In genomic region chr7:30444971-30445751, GRCm38 (mm10) we compare ENCODE assay signal across 8 mouse cellular contexts. TPM values are rescaled to one million over a fixed set of nuclear protein-coding genes. Genes with fewer than 3 reads are reported as not detected.
A peak's percentile ranks its signal among the peaks of the same experiment; 100 is the strongest.
DNase-seq lines count a peak whose midpoint lies in the region; ATAC-seq and TF ChIP-seq lines count a peak whose summit lies in the region.

Gene Aplp1 (minus strand): TSS chr7:30445535.

- no peak for TF ChIP-seq POLR2A in liver, adult 2 months (IDR thresholded peaks at IDR 0.05; ENCODE audit: extremely low read depth, insufficient read depth, low read length)

- peak within 1 kb of the TSS; percentile 10; the same call in 1 of the 2 replicates for H3K27ac ChIP-seq in heart, embryonic 13.5 days (replicated peaks)
- H3K27ac ChIP-seq in kidney, embryonic 16.5 days (ENCODE audit: low read length), result no peak within 1 kb of the TSS
- H3K27ac ChIP-seq in liver, adult 2 months (replicated peaks; ENCODE audit: insufficient read depth, low read depth, low read length), result no peak within 1 kb of the TSS
- H3K27ac ChIP-seq in midbrain, postnatal 0 days (ENCODE audit: low read depth, low read length), result peak within 1 kb of the TSS; percentile 96

- DNase-seq in urinary bladder, postnatal 14 days (ENCODE audit: low spot score), result peak; percentile 41
- DNase-seq in urinary bladder, postnatal 4 days (ENCODE audit: low spot score in 2 of 2), result no peak
- peak; percentile 66 for DNase-seq in embryo, embryonic 10 days (ENCODE audit: low spot score)
- no peak for DNase-seq in liver, adult 2 months (ENCODE audit: extremely low read depth, low read depth, low spot score)
- peak; percentile 75 for DNase-seq in midbrain, postnatal 0 days (ENCODE audit: low spot score)
- peak; percentile 73 for DNase-seq in thymus, postnatal 4 days

- no peak for TF ChIP-seq CTCF in liver, adult 2 months (IDR thresholded peaks at IDR 0.05; ENCODE audit: low read depth, low read length)
- TF ChIP-seq CTCF in midbrain, postnatal 0 days (IDR thresholded peaks at IDR 0.05), result no peak

- no peaks in the 10 kb centered on the region for H3K9me3 ChIP-seq in heart, embryonic 13.5 days
- H3K9me3 ChIP-seq in kidney, embryonic 16.5 days (ENCODE audit: low read length), result no peaks in the 10 kb centered on the region; the same call in 1 of the 2 replicates
- no peaks in the 10 kb centered on the region for H3K9me3 ChIP-seq in midbrain, postnatal 0 days (ENCODE audit: low read length)

- H3K4me1 ChIP-seq in heart, embryonic 13.5 days, result peaks cover 17% of the 10 kb centered on the region
- peaks cover 22% of the 10 kb centered on the region for H3K4me1 ChIP-seq in kidney, embryonic 16.5 days (ENCODE audit: insufficient read depth, low read length)
- no peaks in the 10 kb centered on the region for H3K4me1 ChIP-seq in liver, adult 2 months (ENCODE audit: control insufficient read depth, insufficient read depth, low read length)
- peaks cover 3% of the 10 kb centered on the region; the same call in 1 of the 2 replicates for H3K4me1 ChIP-seq in midbrain, postnatal 0 days (ENCODE audit: insufficient read depth, low read length)

- no peaks in the 10 kb centered on the region for H3K36me3 ChIP-seq in heart, embryonic 13.5 days
- H3K36me3 ChIP-seq in kidney, embryonic 16.5 days (ENCODE audit: insufficient read depth, low read length), result no peaks in the 10 kb centered on the region
- no peaks in the 10 kb centered on the region for H3K36me3 ChIP-seq in liver, adult 2 months (ENCODE audit: control insufficient read depth, insufficient read depth, low read length)
- H3K36me3 ChIP-seq in midbrain, postnatal 0 days (ENCODE audit: insufficient read depth, low read length), result peaks cover 16% of the 10 kb centered on the region

- peak; percentile 41; the same call in 1 of the 2 replicates for ATAC-seq in heart, embryonic 13.5 days (ENCODE audit: extremely low read depth, insufficient number of reproducible peaks, low FRiP score, low TSS enrichment)
- peak; percentile 77 for ATAC-seq in kidney, embryonic 16.5 days (ENCODE audit: low FRiP score, low TSS enrichment)
- peak; percentile 77 for ATAC-seq in midbrain, postnatal 0 days (ENCODE audit: low FRiP score)

- H3K9ac ChIP-seq in heart, embryonic 13.5 days, result peak within 1 kb of the TSS; percentile 80
- peak within 1 kb of the TSS; percentile 65 for H3K9ac ChIP-seq in kidney, embryonic 16.5 days (replicated peaks; ENCODE audit: low read length)
- peak within 1 kb of the TSS; percentile 53 for H3K9ac ChIP-seq in liver, adult 2 months (ENCODE audit: low read depth, low read length)
- H3K9ac ChIP-seq in midbrain, postnatal 0 days (replicated peaks; ENCODE audit: low read length, poor library complexity, severe bottlenecking), result peak within 1 kb of the TSS; percentile 96

- no peaks in the 10 kb centered on the region for H3K79me2 ChIP-seq in liver, adult 2 months (ENCODE audit: control insufficient read depth, insufficient read depth, low read length)

- peaks cover 69% of the 10 kb centered on the region for H3K27me3 ChIP-seq in heart, embryonic 13.5 days (replicated peaks)
- peaks cover 9% of the 10 kb centered on the region; the same call in 1 of the 2 replicates for H3K27me3 ChIP-seq in kidney, embryonic 16.5 days (ENCODE audit: insufficient read depth, low read length)
- H3K27me3 ChIP-seq in liver, adult 2 months (ENCODE audit: control insufficient read depth, insufficient read depth, low read length), result peaks cover 11% of the 10 kb centered on the region
- H3K27me3 ChIP-seq in midbrain, postnatal 0 days (ENCODE audit: insufficient read depth, low read length), result no peaks in the 10 kb centered on the region

- peak within 1 kb of the TSS; percentile 66 for H3K4me3 ChIP-seq in heart, embryonic 13.5 days
- H3K4me3 ChIP-seq in kidney, embryonic 16.5 days (ENCODE audit: low read length), result peak within 1 kb of the TSS; percentile 66
- peak within 1 kb of the TSS; percentile 56; the same call in 1 of the 2 replicates for H3K4me3 ChIP-seq in liver, adult 2 months (ENCODE audit: insufficient read depth, low read depth, low read length)
- H3K4me3 ChIP-seq in midbrain, postnatal 0 days (ENCODE audit: low read depth, low read length), result peak within 1 kb of the TSS; percentile 73

- WGBS in heart, embryonic 13.5 days, result 0% methylated on average over 62 of the region's 72 CpGs
- under 1% methylated on average over 57 of the region's 72 CpGs for WGBS in kidney, embryonic 16.5 days
- 2% methylated on average over 49 of the region's 72 CpGs for WGBS in liver, adult 2 months
- under 1% methylated on average over 52 of the region's 72 CpGs for WGBS in midbrain, postnatal 0 days

- H3K4me2 ChIP-seq in heart, embryonic 13.5 days, result peak within 1 kb of the TSS; percentile 84
- peak within 1 kb of the TSS; percentile 88 for H3K4me2 ChIP-seq in kidney, embryonic 16.5 days (replicated peaks; ENCODE audit: low read depth, low read length)
- peak within 1 kb of the TSS; percentile 78 for H3K4me2 ChIP-seq in midbrain, postnatal 0 days (ENCODE audit: low read depth, low read length, poor library complexity, severe bottlenecking)

RNA-seq across cellular contexts. Expression of gene Aplp1, which starts in this region (rescaled TPM):
- 26.8 and 29.5 TPM in 2 replicates for polyA plus RNA-seq in heart, embryonic 13.5 days (2015; fragmentation: Nextera tagmentation; extraction: Ambion mirVana)
- 27.9 and 31.5 TPM in 2 replicates for polyA plus RNA-seq in kidney, embryonic 16.5 days (2015; fragmentation: Nextera tagmentation; extraction: Ambion mirVana)
- 0.18 and 0.74 TPM in 2 replicates for total RNA-seq in liver, adult 2 months (2014; rRNA removed)
- 0.65 and 0.70 TPM in 2 replicates for polyA plus RNA-seq in liver, adult 2 months (2012; rRNA removed)
- total RNA-seq in midbrain, postnatal 0 days (2014; rRNA removed), result 923 and 924 TPM in 2 replicates
- polyA plus RNA-seq in midbrain, postnatal 0 days (2015; fragmentation: Nextera tagmentation; extraction: Ambion mirVana), result 811 and 814 TPM in 2 replicates

Comparison
In these comparisons a context has a peak if more than half of its experiments do, and no peak if none do; other contexts are left out.
1. RNA of gene Aplp1 (total RNA-seq): 923 to 924 TPM in midbrain, postnatal 0 days; 0.18 to 0.74 TPM in liver, adult 2 months; every median in the first group is over 100 times any median in the second.
2. RNA of gene Aplp1 (polyA plus RNA-seq): 811 to 814 TPM in midbrain, postnatal 0 days; 26.8 to 29.5 TPM in heart, embryonic 13.5 days, 27.9 to 31.5 TPM in kidney, embryonic 16.5 days and 0.65 to 0.70 TPM in liver, adult 2 months; every median in the first group is over 10 times any median in the second.
3. DNase-seq: peak in urinary bladder, postnatal 14 days (single experiment), embryo, embryonic 10 days (single experiment), midbrain, postnatal 0 days (single experiment) and thymus, postnatal 4 days (single experiment); none in urinary bladder, postnatal 4 days (0 of 2) and liver, adult 2 months (single experiment).
4. H3K27ac ChIP-seq: peak in heart, embryonic 13.5 days (single experiment) and midbrain, postnatal 0 days (single experiment); none in kidney, embryonic 16.5 days (single experiment) and liver, adult 2 months (single experiment).
5. Peak in every context shown above with its lines, with median percentiles within 50 percentile points of each other: ATAC-seq, H3K4me2 ChIP-seq, H3K4me3 ChIP-seq and H3K9ac ChIP-seq.